Mouse (Mus musculus) ES-E14 (cell line): Measurements from ENCODE around the gene Mettl5.

Experiments used
- CHD2 ChIP-seq: IDR thresholded peaks from 2 replicates; pipeline ENCODE4 v1.6.1; 2014; ENCODE audit warnings: mild to moderate bottlenecking, low read depth, low read length, inconsistent platforms
- HCFC1 ChIP-seq: IDR thresholded peaks from 2 replicates; pipeline ENCODE4 v1.6.1; 2012; ENCODE audit warnings: low read length, inconsistent platforms, borderline replicate concordance; ENCODE audit not compliant: insufficient read depth
- MAFK ChIP-seq: IDR thresholded peaks from 2 replicates; pipeline ENCODE4 v1.6.1; 2014; ENCODE audit warnings: mild to moderate bottlenecking, low read depth, low read length, inconsistent platforms; ENCODE audit not compliant: insufficient read depth
- ZC3H11A ChIP-seq: IDR thresholded peaks from 2 replicates; pipeline ENCODE4 v1.6.1; 2012; ENCODE audit warnings: low read depth, mild to moderate bottlenecking, inconsistent platforms, low read length, borderline replicate concordance
- ZNF384 ChIP-seq: IDR thresholded peaks from 2 replicates; pipeline ENCODE4 v1.6.1; 2012; ENCODE audit warnings: low read depth, low read length, inconsistent platforms

DNA sequence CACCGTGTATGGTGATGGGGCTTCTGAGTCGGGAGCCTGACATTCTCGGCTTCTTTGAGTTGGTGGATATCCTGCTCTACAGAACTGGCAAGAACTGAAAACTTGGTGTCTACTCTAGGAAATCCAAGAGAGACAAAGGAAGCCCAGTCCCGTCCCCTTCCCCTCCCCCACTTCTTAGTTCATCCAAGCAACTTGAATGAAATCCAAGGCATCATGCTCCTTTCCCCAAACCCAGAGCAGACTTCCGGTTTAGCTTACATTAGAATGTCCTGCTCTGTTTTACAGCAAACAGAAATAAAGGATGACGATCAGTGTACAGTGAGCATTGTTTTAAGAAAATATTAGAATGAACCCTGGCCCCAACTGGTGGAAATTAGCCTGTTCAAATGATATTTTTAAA lies 36.2 kb downstream of the Mettl5 start:
- TF ChIP-seq ZNF384 (no peak), MAFK (no peak), ZC3H11A (no peak), CHD2 (no peak), HCFC1 (no peak)
